Mouse (Mus musculus) limb, embryonic 13.5 days (tissue): Measurements from ENCODE around the gene Zfp821. TPM values are rescaled to one million over a fixed set of nuclear protein-coding genes. Genes with fewer than 3 reads are reported as not detected.

Experiments used
- ATAC-seq: fragments of 200-750 bp; cut with Nextera tagmentation; 2 replicates; pipeline ENCODE4 v1.8.0; 2017; ENCODE audit warnings: low read depth, moderate number of reproducible peaks, moderate TSS enrichment; ENCODE audit not compliant: low FRiP score
- H3K27ac ChIP-seq: fragments of 300-500 bp; sonication (generic); 2 replicates; pipeline ENCODE4 v1.5.1; 2015; ENCODE audit warnings: inconsistent platforms, mild to moderate bottlenecking, moderate library complexity
- H3K27me3 ChIP-seq: fragments of 300-500 bp; sonication (generic); 2 replicates; pipeline ENCODE4 v1.6.1; 2015; ENCODE audit warnings: mild to moderate bottlenecking, inconsistent platforms
- H3K36me3 ChIP-seq: fragments of 300-500 bp; sonication (generic); 2 replicates; pipeline ENCODE4 v1.6.1; 2015; ENCODE audit warnings: inconsistent platforms, mild to moderate bottlenecking, moderate library complexity
- H3K4me1 ChIP-seq: fragments of 300-500 bp; sonication (generic); 2 replicates; pipeline ENCODE4 v1.6.1; 2015; ENCODE audit warnings: inconsistent platforms
- H3K4me2 ChIP-seq: fragments of 300-500 bp; sonication (generic); replicated peaks from 2 replicates; pipeline ENCODE4 v1.6.1; 2015; ENCODE audit warnings: inconsistent platforms, mild to moderate bottlenecking, moderate library complexity
- H3K4me3 ChIP-seq: fragments of 300-500 bp; sonication (generic); 2 replicates; pipeline ENCODE4 v1.5.1; 2015; ENCODE audit warnings: moderate library complexity, mild to moderate bottlenecking, inconsistent platforms
- H3K9ac ChIP-seq: fragments of 300-500 bp; sonication (generic); 2 replicates; pipeline ENCODE4 v1.6.1; 2015; ENCODE audit warnings: mild to moderate bottlenecking, inconsistent platforms
- H3K9me3 ChIP-seq: fragments of 300-500 bp; sonication (generic); 2 replicates; pipeline ENCODE4 v1.6.1; 2016; ENCODE audit warnings: inconsistent platforms
- WGBS: fragments of 180-500 bp; shearing (Covaris S2); methylation state at CpG from one replicate; pipeline ENCODE4 v1.1.7; 2015; 5-methylcytosine and 5-hydroxymethylcytosine counted together
- polyA plus RNA-seq: library from polyadenylated mRNA; unstranded; fragments of >200 nt; fragmentation: Nextera tagmentation; extraction: Ambion mirVana; gene quantifications from 2 replicates; pipeline ENCODE4 v1.2.1, GENCODE M21; 2015

Zfp821 gene
- polyA plus RNA-seq, 1 experiment from 2014 or later: 38.7 TPM

- no peak for ATAC-seq
- Histone ChIP-seq H3K36me3 (no peaks in the 10 kb centered on the region), H3K4me2 (no peak overlapping the region), H3K27me3 (no peaks in the 10 kb centered on the region), H3K4me3 (no peak overlapping the region), H3K27ac (no peak overlapping the region), H3K4me1 (no peaks in the 10 kb centered on the region), H3K9me3 (0 out of 2 replicates have a peak, but pooled peaks cover 3% of the 10 kb centered on the region), H3K9ac (no peak overlapping the region)
- 65% methylated on average over 3 of the region's 3 CpGs for WGBS
Measured at GRCm38 (mm10) chr8:109756849-109757248, 51.5 kb downstream of the Zfp821 start.

DNA sequence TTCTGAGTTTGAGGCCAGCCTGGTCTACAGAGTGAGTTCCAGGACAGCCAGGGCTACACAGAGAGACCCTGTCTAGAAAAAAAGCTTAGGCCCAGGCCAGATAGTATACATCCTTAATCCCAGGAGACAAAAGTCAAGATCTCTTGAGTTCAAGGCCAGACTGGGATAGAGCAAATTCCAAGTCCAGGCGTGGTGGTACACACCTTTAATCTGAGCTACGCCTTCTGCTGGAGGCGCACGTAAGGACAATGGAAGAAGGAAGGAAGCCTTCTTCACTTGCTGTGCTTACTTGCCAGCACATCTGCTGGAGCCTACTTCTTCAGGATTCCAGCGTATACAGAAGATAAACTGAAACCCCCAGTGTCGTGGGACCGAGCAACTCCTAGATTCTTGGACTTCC is 54.1 kb downstream of the Zfp821 start:
- Histone ChIP-seq H3K27me3 (no peaks in the 10 kb centered on the region), H3K4me2 (no peak overlapping the region), H3K9me3 (peaks cover 12% of the 10 kb centered on the region), H3K4me1 (no peaks in the 10 kb centered on the region), H3K27ac (no peak overlapping the region), H3K36me3 (no peaks in the 10 kb centered on the region), H3K9ac (no peak overlapping the region), H3K4me3 (no peak overlapping the region)
- 90% methylated on average over 7 of the region's 7 CpGs for WGBS
- ATAC-seq: no peak

- H3K4me3 ChIP-seq: no peak overlapping the region
- H3K4me2 ChIP-seq: no peak overlapping the region
- WGBS: 48% methylated on average over 1 of the region's 1 CpGs
- H3K27me3 ChIP-seq: no peaks in the 10 kb centered on the region
- no peaks in the 10 kb centered on the region for H3K4me1 ChIP-seq
- no peak overlapping the region for H3K27ac ChIP-seq
- H3K9me3 ChIP-seq: peaks cover 12% of the 10 kb centered on the region
- no peak overlapping the region for H3K9ac ChIP-seq
- no peaks in the 10 kb centered on the region for H3K36me3 ChIP-seq
- ATAC-seq: no peak
Measured at GRCm38 (mm10) chr8:109760221-109760620, 54.9 kb downstream of the Zfp821 start.

- 88% methylated on average over 6 of the region's 6 CpGs for WGBS
- no peak for ATAC-seq
- Histone ChIP-seq H3K4me3 (no peak overlapping the region), H3K4me2 (no peak overlapping the region), H3K27me3 (no peaks in the 10 kb centered on the region), H3K9me3 (peaks cover 12% of the 10 kb centered on the region), H3K36me3 (no peaks in the 10 kb centered on the region), H3K27ac (no peak overlapping the region), H3K4me1 (no peaks in the 10 kb centered on the region), H3K9ac (no peak overlapping the region)
Measured at GRCm38 (mm10) chr8:109764031-109764430, 58.7 kb downstream of the Zfp821 start.

DNA sequence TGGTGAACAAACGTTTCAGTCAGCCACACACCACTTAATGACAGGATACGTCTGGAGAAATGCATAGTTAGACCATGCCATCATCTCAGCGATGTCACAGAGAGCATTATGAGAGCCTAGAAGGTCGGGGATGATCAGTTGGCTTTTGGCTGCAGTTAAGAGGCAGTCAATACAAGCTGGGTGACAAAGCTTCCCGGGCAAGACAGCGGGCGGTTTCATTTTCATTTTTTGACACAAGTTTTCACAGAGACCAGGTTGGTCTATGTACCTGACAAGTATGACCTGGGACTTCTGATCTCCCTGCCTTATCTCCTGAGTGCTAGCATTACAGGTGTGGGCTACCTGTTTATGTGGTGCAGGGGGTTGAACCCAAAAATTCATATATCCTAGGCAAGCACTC is 60.7 kb downstream of the Zfp821 start:
- Histone ChIP-seq H3K4me1 (no peaks in the 10 kb centered on the region), H3K27me3 (no peaks in the 10 kb centered on the region), H3K4me3 (no peak overlapping the region), H3K9ac (no peak overlapping the region), H3K4me2 (no peak overlapping the region), H3K9me3 (peaks cover 10% of the 10 kb centered on the region), H3K27ac (no peak overlapping the region), H3K36me3 (no peaks in the 10 kb centered on the region)
- no peak for ATAC-seq
- WGBS: 73% methylated on average over 7 of the region's 7 CpGs

GRCm38 (mm10) chr8:109773154-109773553 is 67.8 kb downstream of the Zfp821 start:
- ATAC-seq: no peak
- Histone ChIP-seq H3K4me1 (no peaks in the 10 kb centered on the region), H3K4me3 (no peak overlapping the region), H3K27me3 (peaks cover 11% of the 10 kb centered on the region), H3K9me3 (no peaks in the 10 kb centered on the region), H3K27ac (no peak overlapping the region), H3K36me3 (no peaks in the 10 kb centered on the region), H3K4me2 (no peak overlapping the region), H3K9ac (no peak overlapping the region)
- 54% methylated on average over 3 of the region's 3 CpGs for WGBS

Other genes starting within 250 kb of the Zfp821 start
- 0.23 and 0.29 TPM in 2 replicates for gene Pmfbp1, start 211.5 kb upstream of the Zfp821 start, polyA plus RNA-seq
- 27.6 and 29.2 TPM in 2 replicates for gene Dhx38, start 139.7 kb upstream of the Zfp821 start, polyA plus RNA-seq
- 25.2 and 25.4 TPM in 2 replicates for gene Txnl4b, start 139.7 kb upstream of the Zfp821 start, polyA plus RNA-seq
- 1.7 and 2.1 TPM in 2 replicates for gene Hp, start 126.4 kb upstream of the Zfp821 start, polyA plus RNA-seq
- 49.8 and 54.1 TPM in 2 replicates for gene Dhodh, start 96.9 kb upstream of the Zfp821 start, polyA plus RNA-seq
- 0.10 and 0.13 TPM in 2 replicates for gene Pkd1l3, start 91.0 kb upstream of the Zfp821 start, polyA plus RNA-seq
- gene Ist1, start 12.3 kb upstream of the Zfp821 start, polyA plus RNA-seq: 159 and 162 TPM in 2 replicates
- 6.7 and 11.3 TPM in 2 replicates for gene Atxn1l, start 32.2 kb downstream of the Zfp821 start, polyA plus RNA-seq
- gene Ap1g1, start 73.0 kb downstream of the Zfp821 start, polyA plus RNA-seq: 37.4 and 43.0 TPM in 2 replicates
- gene Phlpp2, start 163.0 kb downstream of the Zfp821 start, polyA plus RNA-seq: 4.2 and 4.4 TPM in 2 replicates